Mouse (Mus musculus) lung, adult 2 months (tissue): Measurements from ENCODE around the gene Arhgap5.

Source experiments
- CTCF ChIP-seq: fragments of 200-500 bp; IDR thresholded peaks from 2 replicates; pipeline ENCODE4 v1.5.1; 2011; ENCODE audit warnings: mild to moderate bottlenecking, low read length, control low read depth; ENCODE audit not compliant: insufficient read depth
- POLR2A ChIP-seq: fragments of 200-500 bp; IDR thresholded peaks from 2 replicates; pipeline ENCODE4 v1.6.1; 2011; ENCODE audit warnings: low read depth, mild to moderate bottlenecking, control low read depth, low read length, borderline replicate concordance; ENCODE audit errors: extremely low read depth

- TF ChIP-seq POLR2A (no peak), CTCF (no peak)
Measured at GRCm38 (mm10) chr12:52573371-52573770, 69.6 kb downstream of the Arhgap5 start.
